8 mouse cellular contexts compared by ENCODE assay signal in the genomic region with DNA sequence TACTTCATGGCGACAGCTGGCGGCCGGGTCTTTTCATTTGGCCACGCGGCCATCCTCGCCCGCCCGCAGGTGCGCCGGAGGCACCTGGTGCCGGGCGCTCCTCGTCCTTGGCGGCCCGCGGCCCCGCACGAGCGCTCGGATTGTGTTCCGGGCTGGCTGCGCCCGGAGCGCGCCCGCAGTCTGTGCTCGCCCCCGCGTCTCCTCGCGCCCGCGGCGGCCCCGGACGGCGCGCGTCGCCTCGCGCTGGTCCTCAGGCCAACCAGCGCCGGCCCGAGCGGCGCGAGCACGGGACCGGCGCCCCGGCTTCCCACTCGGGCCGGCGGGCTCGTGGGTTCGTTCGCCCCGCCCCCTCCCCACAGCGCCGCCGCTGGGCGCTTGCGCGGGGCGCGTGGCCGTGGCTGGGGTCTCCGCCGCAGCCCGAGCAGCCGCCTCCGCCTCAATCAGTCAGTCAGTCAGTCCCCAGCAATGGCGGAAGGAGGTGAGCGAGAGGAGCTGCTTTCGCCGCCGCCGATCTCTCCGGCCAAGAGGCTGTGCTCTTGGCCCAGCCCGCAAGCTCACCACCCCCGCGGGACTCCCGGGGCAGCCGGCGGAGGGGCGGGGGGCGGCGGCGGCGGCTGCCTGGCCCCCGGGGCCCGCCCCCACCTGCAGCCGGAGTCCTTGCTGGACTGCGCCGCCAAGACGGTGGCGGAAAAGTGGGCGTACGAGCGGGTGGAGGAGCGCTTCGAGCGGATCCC. TPM values are rescaled to one million over a fixed set of nuclear protein-coding genes. Genes with fewer than 3 reads are reported as not detected.
DNase-seq lines count a peak whose midpoint lies in the region; ATAC-seq and TF ChIP-seq lines count a peak whose summit lies in the region.

Gene Zswim5, plus strand, starts transcription at position 382 of the 734 bp plus-strand sequence.

- H3K4me3 ChIP-seq in CH12.LX (replicated peaks in 1 of 3; ENCODE audit: low read depth in 2 of 3, low read length in 2 of 3, poor library complexity in 1 of 3): peak within 1 kb of the TSS; percentile 49 to 75 (median 72)
- H3K4me3 ChIP-seq in forebrain, embryonic 11.5 days (ENCODE audit: low read depth, low read length): peak within 1 kb of the TSS; percentile 91
- peak within 1 kb of the TSS; percentile 86 to 92 for H3K4me3 ChIP-seq in heart, embryonic 14.5 days (ENCODE audit: control insufficient read depth in 1 of 2, insufficient read depth in 1 of 2, low read depth in 1 of 2, low read length in 2 of 2)
- H3K4me3 ChIP-seq in liver, embryonic 11.5 days (ENCODE audit: low read depth, low read length): peak within 1 kb of the TSS; percentile 80
- peak within 1 kb of the TSS; percentile 77 for H3K4me3 ChIP-seq in stomach, postnatal 0 days (ENCODE audit: low read depth, low read length)

- H3K9me3 ChIP-seq in CH12.LX (replicated peaks; ENCODE audit: low read length): peaks cover 2% of the 10 kb centered on the region
- no peaks in the 10 kb centered on the region for H3K9me3 ChIP-seq in forebrain, embryonic 11.5 days (ENCODE audit: control insufficient read depth, low read length)
- no peaks in the 10 kb centered on the region for H3K9me3 ChIP-seq in heart, embryonic 14.5 days (ENCODE audit: control insufficient read depth, low read length)
- no peaks in the 10 kb centered on the region for H3K9me3 ChIP-seq in liver, embryonic 11.5 days (ENCODE audit: control insufficient read depth, low read length)
- no peaks in the 10 kb centered on the region for H3K9me3 ChIP-seq in stomach, postnatal 0 days (ENCODE audit: control insufficient read depth, low read length)

- H3K36me3 ChIP-seq in CH12.LX (replicated peaks in 1 of 2; ENCODE audit: control insufficient read depth in 1 of 2, insufficient read depth in 1 of 2, low read length in 1 of 2): no peaks in the 10 kb centered on the region
- H3K36me3 ChIP-seq in forebrain, embryonic 11.5 days (ENCODE audit: control insufficient read depth, insufficient read depth, low read length): no peaks in the 10 kb centered on the region
- no peaks in the 10 kb centered on the region for H3K36me3 ChIP-seq in heart, embryonic 14.5 days (ENCODE audit: control insufficient read depth, insufficient read depth, low read length)
- no peaks in the 10 kb centered on the region for H3K36me3 ChIP-seq in liver, embryonic 11.5 days (ENCODE audit: control insufficient read depth, insufficient read depth, low read length)
- no peaks in the 10 kb centered on the region for H3K36me3 ChIP-seq in stomach, postnatal 0 days (ENCODE audit: control insufficient read depth, insufficient read depth, low read length)

- peak; percentile 30 for DNase-seq in CH12.LX (ENCODE audit: extremely low read depth)
- DNase-seq in brain, embryonic 18.5 days (ENCODE audit: low read depth, low spot score): peak; percentile 65
- DNase-seq in forebrain, embryonic 11.5 days (ENCODE audit: low spot score): peak; percentile 90
- DNase-seq in kidney, postnatal 10 days: peak; percentile 80
- DNase-seq in liver, embryonic 11.5 days (ENCODE audit: low spot score): peak; percentile 76
- peak; percentile 57 for DNase-seq in naive thymus-derived CD4-positive, alpha-beta T cell, adult 2 months (ENCODE audit: low read depth)
- DNase-seq in stomach, postnatal 0 days (ENCODE audit: low spot score): peak; percentile 67

- dilution Hi-C loops in CH12.LX (cut with MboI; ENCODE audit: extremely low pct_ligation_motif_present, extremely low pct_unique_long_range_greater_than_20kb, low sequenced_read_pairs): no loop called here

- in situ Hi-C loops in CH12.LX (cut with MboI; ENCODE audit: low pct_ligation_motif_present, low pct_unique_long_range_greater_than_20kb, low sequenced_read_pairs): no loop called here

- peak; percentile 90 for ATAC-seq in forebrain, embryonic 11.5 days (replicated peaks; ENCODE audit: low FRiP score)
- peak; percentile 87 for ATAC-seq in heart, embryonic 14.5 days (ENCODE audit: insufficient number of reproducible peaks, insufficient read depth, low FRiP score, low read depth)
- peak; percentile 79 for ATAC-seq in liver, embryonic 11.5 days (replicated peaks; ENCODE audit: low FRiP score)
- peak; percentile 87 for ATAC-seq in stomach, postnatal 0 days (ENCODE audit: low FRiP score, low TSS enrichment)

- peak within 1 kb of the TSS; percentile 90 for H3K4me2 ChIP-seq in CH12.LX (ENCODE audit: insufficient read depth, low read depth, poor library complexity, severe bottlenecking)
- H3K4me2 ChIP-seq in forebrain, embryonic 11.5 days (ENCODE audit: low read depth, low read length, severe bottlenecking): peak within 1 kb of the TSS; percentile 79
- H3K4me2 ChIP-seq in heart, embryonic 14.5 days (ENCODE audit: low read length): peak within 1 kb of the TSS; percentile 93
- peak within 1 kb of the TSS; percentile 98 for H3K4me2 ChIP-seq in liver, embryonic 11.5 days
- peak within 1 kb of the TSS; percentile 100 for H3K4me2 ChIP-seq in stomach, postnatal 0 days (replicated peaks; ENCODE audit: low read depth)

- TF ChIP-seq CTCF in CH12.LX (conservative IDR thresholded peaks at IDR 0.05 in 1 of 2, IDR thresholded peaks at IDR 0.05 in 1 of 2; ENCODE audit: low read depth in 2 of 2, low read length in 2 of 2): no peak
- TF ChIP-seq CTCF in stomach, postnatal 0 days (IDR thresholded peaks at IDR 0.05; ENCODE audit: low read depth): no peak

- H3K79me2 ChIP-seq in CH12.LX (replicated peaks; ENCODE audit: control insufficient read depth, extremely low read depth, insufficient read depth, poor library complexity, severe bottlenecking): no peaks in the 10 kb centered on the region

- TF ChIP-seq POLR2A in CH12.LX (IDR thresholded peaks at IDR 0.05; ENCODE audit: low read depth, low read length): no peak

- H3K4me1 ChIP-seq in CH12.LX (ENCODE audit: control insufficient read depth in 1 of 2, insufficient read depth in 2 of 2): peaks cover 0 to 3% of the 10 kb centered on the region in 2 experiments; a peak in 2 of 4 replicates
- no peaks in the 10 kb centered on the region for H3K4me1 ChIP-seq in forebrain, embryonic 11.5 days (replicated peaks; ENCODE audit: control insufficient read depth, insufficient read depth, low read length)
- peaks cover 0 to 6% of the 10 kb centered on the region in 2 experiments; a peak in 2 of 4 replicates for H3K4me1 ChIP-seq in heart, embryonic 14.5 days (ENCODE audit: control insufficient read depth in 2 of 2, insufficient read depth in 2 of 2, low read length in 2 of 2)
- H3K4me1 ChIP-seq in liver, embryonic 11.5 days (replicated peaks; ENCODE audit: control insufficient read depth, insufficient read depth, low read length): peaks cover 3% of the 10 kb centered on the region
- H3K4me1 ChIP-seq in stomach, postnatal 0 days (replicated peaks; ENCODE audit: control insufficient read depth, insufficient read depth): peaks cover 3% of the 10 kb centered on the region; the same call in 1 of the 2 replicates

- H3K9ac ChIP-seq in CH12.LX (ENCODE audit: insufficient read depth, low read depth): peak within 1 kb of the TSS; percentile 54; the same call in 1 of the 2 replicates
- H3K9ac ChIP-seq in forebrain, embryonic 11.5 days (ENCODE audit: low read length): peak within 1 kb of the TSS; percentile 97
- H3K9ac ChIP-seq in heart, embryonic 14.5 days (ENCODE audit: low read length): peak within 1 kb of the TSS; percentile 86
- H3K9ac ChIP-seq in liver, embryonic 11.5 days (ENCODE audit: low read depth, low read length): peak within 1 kb of the TSS; percentile 64
- H3K9ac ChIP-seq in stomach, postnatal 0 days (ENCODE audit: low read length): peak within 1 kb of the TSS; percentile 53

- WGBS in forebrain, embryonic 11.5 days: under 1% methylated on average over 85 of the region's 104 CpGs
- under 1% methylated on average over 89 of the region's 104 CpGs for WGBS in heart, embryonic 14.5 days
- WGBS in liver, embryonic 11.5 days: 1% methylated on average over 100 of the region's 104 CpGs
- WGBS in stomach, postnatal 0 days: under 1% methylated on average over 86 of the region's 104 CpGs

- TF ChIP-seq RAD21 in CH12.LX (IDR thresholded peaks at IDR 0.05; ENCODE audit: low read depth, low read length): no peak

- H3K27ac ChIP-seq in CH12.LX (ENCODE audit: insufficient read depth, low read depth): no peak within 1 kb of the TSS
- H3K27ac ChIP-seq in forebrain, embryonic 11.5 days (ENCODE audit: low read depth, low read length): peak within 1 kb of the TSS; percentile 98
- H3K27ac ChIP-seq in heart, embryonic 14.5 days (replicated peaks in 1 of 2; ENCODE audit: control insufficient read depth in 1 of 2, insufficient read depth in 1 of 2, low read depth in 2 of 2, low read length in 2 of 2): peak within 1 kb of the TSS; percentile 63 to 90
- no peak within 1 kb of the TSS for H3K27ac ChIP-seq in liver, embryonic 11.5 days (ENCODE audit: low read depth, low read length)
- H3K27ac ChIP-seq in stomach, postnatal 0 days (replicated peaks): 0 out of 2 replicates have a peak within 1 kb of the TSS, but pooled peaks have one; percentile 18

- no peak for TF ChIP-seq EP300 in CH12.LX (IDR thresholded peaks at IDR 0.05; ENCODE audit: low read length)
- TF ChIP-seq EP300 in stomach, postnatal 0 days (optimal IDR thresholded peaks at IDR 0.05): no peak

- H3K27me3 ChIP-seq in CH12.LX (replicated peaks): peaks cover 19% of the 10 kb centered on the region
- H3K27me3 ChIP-seq in forebrain, embryonic 11.5 days (ENCODE audit: control insufficient read depth, insufficient read depth, low read length): no peaks in the 10 kb centered on the region
- no peaks in the 10 kb centered on the region for H3K27me3 ChIP-seq in heart, embryonic 14.5 days (ENCODE audit: control insufficient read depth, insufficient read depth, low read length)
- H3K27me3 ChIP-seq in liver, embryonic 11.5 days (replicated peaks; ENCODE audit: control insufficient read depth, insufficient read depth, low read length): peaks cover 42% of the 10 kb centered on the region
- 0 out of 2 replicates have a peak, but pooled peaks cover 2% of the 10 kb centered on the region for H3K27me3 ChIP-seq in stomach, postnatal 0 days (ENCODE audit: control insufficient read depth, insufficient read depth, low read length)

TF ChIP-seq in CH12.LX, 34 proteins besides CTCF, POLR2A, EP300 and RAD21 (continues in another document):
- TF ChIP-seq USF2 (conservative IDR thresholded peaks at IDR 0.05; ENCODE audit: low read depth, low read length): no peak
- TF ChIP-seq MXI1 (IDR thresholded peaks at IDR 0.05; ENCODE audit: low read depth, low read length): no peak
- TF ChIP-seq USF1 (IDR thresholded peaks at IDR 0.05; ENCODE audit: low read depth, low read length): no peak
- TF ChIP-seq TBP (conservative IDR thresholded peaks at IDR 0.05; ENCODE audit: low read depth, low read length): no peak
- no peak for TF ChIP-seq GABPA (IDR thresholded peaks at IDR 0.05; ENCODE audit: insufficient replicate concordance, low read depth, low read length)

RNA-seq across cellular contexts. Expression of gene Zswim5, which starts in this region (rescaled TPM):
- total RNA-seq in CH12.LX (2012; rRNA removed) (0.92 and 1.1 TPM in 2 replicates), CH12.LX (2014; rRNA removed) (1.0 and 1.2 TPM in 2 replicates)
- 0.98 and 1.2 TPM in 2 replicates for polyA plus RNA-seq in CH12.LX (2012; ENCODE audit: insufficient read length, low read depth)
- 10.9 and 12.4 TPM in 2 replicates for polyA plus RNA-seq in forebrain, embryonic 11.5 days (2014; fragmentation: Nextera tagmentation; extraction: Ambion mirVana)
- 0.80 and 0.89 TPM in 2 replicates for polyA plus RNA-seq in heart, embryonic 14.5 days (2014; fragmentation: Nextera tagmentation; extraction: Ambion mirVana)
- polyA plus RNA-seq in liver, embryonic 11.5 days (2014; fragmentation: Nextera tagmentation; extraction: Ambion mirVana): 0.23 and 0.29 TPM in 2 replicates
- 0.04 and 0.06 TPM in 2 replicates for polyA plus RNA-seq in stomach, postnatal 0 days (2015; fragmentation: Nextera tagmentation; extraction: Ambion mirVana)

Comparison
In these comparisons a context has a peak if more than half of its experiments do, and no peak if none do; other contexts are left out.
1. Peak in ATAC-seq, H3K4me3 ChIP-seq, H3K27ac ChIP-seq, H3K9ac ChIP-seq and H3K4me2 ChIP-seq in heart, embryonic 14.5 days; RNA of the gene not detected or under 1 TPM.
2. Peak in DNase-seq, ATAC-seq, H3K4me3 ChIP-seq, H3K9ac ChIP-seq and H3K4me2 ChIP-seq in liver, embryonic 11.5 days; RNA of the gene not detected or under 1 TPM.
3. Peak in DNase-seq, ATAC-seq, H3K4me3 ChIP-seq, H3K27ac ChIP-seq, H3K9ac ChIP-seq and H3K4me2 ChIP-seq in stomach, postnatal 0 days; RNA of the gene not detected or under 1 TPM.
4. DNase-seq: peak in every context shown above with its lines; median percentile 90 in forebrain, embryonic 11.5 days; 80 in kidney, postnatal 10 days; 76 in liver, embryonic 11.5 days; 67 in stomach, postnatal 0 days; 65 in brain, embryonic 18.5 days; 57 in naive thymus-derived CD4-positive, alpha-beta T cell, adult 2 months; 30 in CH12.LX.